Mouse (Mus musculus) lung, postnatal 4 days (tissue): Measurements from ENCODE around the gene Psrc1.
A peak's percentile ranks its signal among the peaks of the same experiment; 100 is the strongest.

Experiments
- DNase-seq, 2 experiments: peaks; one replicate each; pipeline ENCODE4 v3.0.0; 2021

Gene Psrc1

GRCm38 (mm10) chr3:108424944-108425623 lies 41.4 kb downstream of the Psrc1 start:
- no peak for DNase-seq

- no peak for DNase-seq
These were observed 42.0 kb downstream of the Psrc1 start for GRCm38 (mm10) chr3:108425624-108426018.

DNA sequence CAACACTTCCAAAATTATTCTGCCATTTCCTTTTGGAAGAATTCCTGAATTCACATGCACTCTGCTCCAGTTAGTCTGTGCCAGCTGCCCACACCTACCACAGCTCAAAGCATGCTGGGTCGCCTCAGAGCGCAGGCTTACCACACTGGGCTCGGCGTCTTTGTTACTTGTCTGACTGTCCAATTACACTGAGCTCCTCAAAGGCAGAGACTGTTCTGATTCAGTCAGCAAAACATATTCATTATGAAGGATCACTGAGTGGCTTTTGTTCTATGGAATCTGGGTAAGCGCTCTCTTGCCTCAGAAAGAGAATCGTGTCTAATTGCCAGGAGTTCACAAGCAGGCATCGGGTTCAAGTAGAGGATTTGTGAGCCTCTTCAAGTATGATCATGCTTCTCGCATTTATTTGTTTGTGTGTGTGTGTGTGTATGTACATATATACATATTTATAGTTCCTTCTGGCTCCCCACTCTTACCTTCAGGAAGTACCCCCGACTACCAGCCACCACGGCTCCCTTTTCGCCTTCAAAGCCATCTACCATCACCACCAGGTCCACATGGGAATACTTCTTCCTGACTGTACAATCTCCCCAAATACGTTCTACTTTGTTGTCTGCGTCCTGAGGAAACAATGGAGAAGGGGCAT lies 49.0 kb downstream of the Psrc1 start:
- no peak for DNase-seq

DNA sequence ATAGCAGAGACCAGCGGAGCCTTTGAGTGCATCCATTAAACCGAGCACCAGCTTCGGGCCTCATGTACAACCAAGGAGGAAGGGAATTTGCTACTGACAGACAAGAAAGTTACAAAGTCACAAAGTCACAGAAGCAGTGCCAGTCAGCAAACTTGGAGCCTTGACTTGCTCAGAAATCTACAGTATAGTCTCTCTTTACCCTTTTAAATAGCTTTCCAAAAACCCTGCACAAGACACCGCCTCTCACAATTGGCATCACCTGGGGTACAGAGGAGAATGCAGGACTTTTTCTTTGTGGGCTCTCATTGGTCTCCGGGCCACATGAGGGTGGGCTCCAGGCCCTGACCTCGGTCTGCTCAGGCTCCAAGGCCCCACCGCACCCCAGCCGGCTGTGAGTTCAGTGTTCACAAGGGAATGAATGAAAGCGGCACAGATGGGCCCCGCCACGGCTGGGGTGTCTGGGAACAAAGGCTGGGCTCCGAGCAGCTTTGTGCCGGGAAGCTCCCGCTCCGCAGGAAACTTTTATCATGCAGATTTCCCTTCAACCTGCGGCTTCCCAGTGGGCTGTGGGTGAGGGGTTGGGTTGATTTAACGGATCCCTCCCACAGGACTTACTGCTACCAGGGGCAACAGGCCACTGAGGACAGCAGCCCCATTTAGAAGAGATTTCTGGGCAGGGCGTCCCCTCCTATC lies 49.7 kb downstream of the Psrc1 start:
- no peak for DNase-seq

DNA sequence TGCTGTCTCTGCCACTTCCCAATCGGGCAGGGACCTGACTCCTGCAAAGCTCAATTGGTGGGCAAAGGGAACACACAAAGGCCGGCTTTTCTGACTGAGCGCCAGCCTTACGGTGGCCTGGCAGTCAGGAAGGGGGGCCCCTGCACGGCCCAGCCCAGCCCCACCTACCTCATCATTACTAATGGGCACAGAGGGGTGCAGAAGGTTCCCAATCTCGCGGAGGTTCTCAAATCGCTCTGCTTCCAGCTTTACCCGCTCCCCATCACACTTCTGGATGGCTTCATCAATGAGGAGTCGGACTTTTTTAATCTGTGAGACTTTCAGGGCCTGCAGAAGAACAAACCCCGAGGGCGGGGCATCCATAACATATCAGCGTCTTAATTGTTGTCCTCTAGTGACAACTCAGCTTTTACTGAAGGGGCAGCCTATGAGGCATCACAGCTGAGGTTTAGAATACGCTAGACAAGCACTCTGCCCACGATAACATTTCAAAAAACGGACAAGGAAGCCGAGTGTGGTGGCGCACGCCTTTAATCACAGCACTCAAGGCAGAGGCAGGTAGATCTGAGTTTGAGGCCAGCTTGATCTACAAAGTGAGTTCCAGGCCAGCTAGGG lies 50.3 kb downstream of the Psrc1 start:
- DNase-seq: no peak

- peak in 1 of 2 experiments; percentile 43 for DNase-seq
These were observed 52.2 kb downstream of the Psrc1 start for GRCm38 (mm10) chr3:108435701-108436379.

DNA sequence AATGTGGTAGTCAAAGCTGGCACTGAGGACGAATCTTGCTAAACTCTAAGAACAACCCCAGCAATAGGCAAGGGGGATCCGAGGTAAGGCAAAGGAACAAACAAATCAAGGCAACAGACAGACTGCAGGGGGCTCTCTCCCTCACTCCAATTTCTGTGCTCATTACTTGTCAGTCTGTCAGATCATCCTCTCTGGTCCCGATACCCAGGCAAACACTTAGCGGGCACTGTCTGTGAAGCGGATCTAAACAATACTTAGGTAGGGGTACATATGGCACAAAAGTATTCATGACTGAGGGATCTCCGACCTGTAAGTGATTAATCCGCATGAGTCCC lies 52.7 kb downstream of the Psrc1 start:
- no peak for DNase-seq
